11 mouse cellular contexts compared by ENCODE assay signal in genomic region chr4:83343895-83344294, GRCm38 (mm10). TPM values are rescaled to one million over a fixed set of nuclear protein-coding genes. Genes with fewer than 3 reads are reported as not detected.
DNase-seq lines count a peak whose midpoint lies in the region; ATAC-seq lines count a peak whose summit lies in the region.
"Had no signal": no experiment of that assay in that cellular context is flagged by ENCODE, and none has a peak within 500 bp of the region (broad histone marks: within the 10 kb centered on the region; RNA-seq: fewer than 3 reads in every experiment).

No protein-coding gene starts in this region.

- intact Hi-C loops in left cerebral cortex, postnatal 4 days (cut with DNase I), result no loop called here
- intact Hi-C loops in left cerebral cortex, postnatal 36 days (cut with DNase I), result no loop called here

- H3K4me3 ChIP-seq in lung, embryonic 16.5 days (ENCODE audit: low read length), result no peak overlapping the region
- H3K4me3 ChIP-seq: erythroblast, embryonic 14.5 days; liver, embryonic 15.5 days had no signal

- peak; percentile 31; the same call in 1 of the 2 replicates for ATAC-seq in lung, embryonic 16.5 days (ENCODE audit: low read depth)
- no peak for ATAC-seq in erythroid progenitor cell, adult 5-6 weeks (replicated peaks; ENCODE audit: low FRiP score, poor library complexity, severe bottlenecking)

- peaks cover 4% of the 10 kb centered on the region; the same call in 1 of the 2 replicates for H3K4me1 ChIP-seq in lung, embryonic 16.5 days (replicated peaks; ENCODE audit: control insufficient read depth, insufficient read depth, low read length)
- H3K4me1 ChIP-seq: liver, embryonic 15.5 days had no signal

- no peaks in the 10 kb centered on the region for H3K36me3 ChIP-seq in lung, embryonic 16.5 days (ENCODE audit: control insufficient read depth, insufficient read depth, low read length)
- H3K36me3 ChIP-seq: liver, embryonic 15.5 days had no signal

- peak; percentile 40 to 58 for DNase-seq in cerebellum, postnatal 14 days
- DNase-seq in cerebellum, adult 9-11 months, result no peak
- peak; percentile 53 for DNase-seq in left cerebral cortex, postnatal 4 days
- no peak for DNase-seq in left cerebral cortex, postnatal 36 days (ENCODE audit: low spot score in 2 of 2)
- peak; percentile 61 for DNase-seq in ES-CJ7 (ENCODE audit: low read depth, low spot score)
- no peak for DNase-seq in embryo, embryonic 11 days

- H3K9ac ChIP-seq in lung, embryonic 16.5 days (ENCODE audit: low read length), result no peak overlapping the region
- H3K9ac ChIP-seq: hindbrain, embryonic 14.5 days; liver, embryonic 15.5 days had no signal

- H3K27me3 ChIP-seq in lung, embryonic 16.5 days (ENCODE audit: control insufficient read depth, insufficient read depth, low read depth, low read length), result no peaks in the 10 kb centered on the region

- H3K9me3 ChIP-seq in lung, embryonic 16.5 days (ENCODE audit: control insufficient read depth, low read length), result no peaks in the 10 kb centered on the region
- H3K9me3 ChIP-seq: liver, embryonic 15.5 days had no signal

- H3K27ac ChIP-seq in lung, embryonic 16.5 days (ENCODE audit: low read length), result no peak overlapping the region
- H3K27ac ChIP-seq: hindbrain, embryonic 14.5 days; liver, embryonic 15.5 days had no signal

- no peak overlapping the region for H3K4me2 ChIP-seq in lung, embryonic 16.5 days (ENCODE audit: low read depth, low read length)
- H3K4me2 ChIP-seq: hindbrain, embryonic 14.5 days; liver, embryonic 15.5 days had no signal

- 39% methylated on average over 2 of the region's 2 CpGs for WGBS in lung, embryonic 16.5 days

RNA-seq across cellular contexts. Expression of gene Ttc39b, which starts 19.8 kb away (rescaled TPM):
- 10 to 100 TPM; 19.7 to 22.8 TPM for total RNA-seq in left cerebral cortex, postnatal 4 days (2021)
- total RNA-seq in left cerebral cortex, postnatal 36 days (2021), result 10 to 100 TPM; 59.7 to 62.8 TPM
- polyA plus RNA-seq in lung, embryonic 16.5 days (2015; fragmentation: Nextera tagmentation; extraction: Ambion mirVana), result 3.2 and 4.0 TPM in 2 replicates
- total RNA-seq in erythroid progenitor cell, adult 5-6 weeks (2015; ENCODE audit: low replicate concordance), result 0.84 and 1.1 TPM in 2 replicates
- total RNA-seq in erythroid progenitor cell, adult 5-6 weeks (2017; ENCODE audit: low replicate concordance), result 1.0 and 1.4 TPM in 2 replicates

Comparison
In these comparisons a context has a peak if more than half of its experiments do, and no peak if none do; other contexts are left out.
1. DNase-seq: peak in cerebellum, postnatal 14 days (2 of 2), left cerebral cortex, postnatal 4 days (single experiment) and ES-CJ7 (single experiment); none in cerebellum, adult 9-11 months (single experiment), left cerebral cortex, postnatal 36 days (0 of 2) and embryo, embryonic 11 days (single experiment).
2. RNA of gene Ttc39b, which starts 19.8 kb away (total RNA-seq): 59.7 to 62.8 TPM in left cerebral cortex, postnatal 36 days and 19.7 to 22.8 TPM in left cerebral cortex, postnatal 4 days; 0.84 to 1.4 TPM in erythroid progenitor cell, adult 5-6 weeks; every median in the first group is over 4 times any median in the second.